In genomic region chr1:165738985-165739384, GRCm38 (mm10) we compare ENCODE assay signal across 17 mouse cellular contexts. TPM values are rescaled to one million over a fixed set of nuclear protein-coding genes. Genes with fewer than 3 reads are reported as not detected.
"Had no signal": no experiment of that assay in that cellular context is flagged by ENCODE, and none has a peak within 500 bp of the region (broad histone marks: within the 10 kb centered on the region; RNA-seq: fewer than 3 reads in every experiment).

No protein-coding gene starts in this region.

- H3K27ac ChIP-seq: midbrain, embryonic 10.5 days; midbrain, embryonic 12.5 days; neural tube, embryonic 13.5 days; neural tube, embryonic 15.5 days had no signal

- H3K4me3 ChIP-seq: midbrain, embryonic 10.5 days; midbrain, embryonic 12.5 days; myocyte; neural tube, embryonic 13.5 days; neural tube, embryonic 15.5 days had no signal

- H3K9me3 ChIP-seq: midbrain, embryonic 10.5 days; midbrain, embryonic 12.5 days; neural tube, embryonic 13.5 days; neural tube, embryonic 15.5 days had no signal

- H3K36me3 ChIP-seq: midbrain, embryonic 10.5 days; midbrain, embryonic 12.5 days; neural tube, embryonic 13.5 days; neural tube, embryonic 15.5 days had no signal

- ATAC-seq: midbrain, embryonic 16.5 days had no signal

- H3K4me2 ChIP-seq: lung, embryonic 14.5 days; midbrain, embryonic 12.5 days; neural tube, embryonic 13.5 days; neural tube, embryonic 15.5 days had no signal

- DNase-seq: lung, embryonic 14.5 days; lung, postnatal 10 days; midbrain, embryonic 14.5 days; retina, postnatal 1 day; right cerebral cortex, adult 18-20 months; right cerebral cortex, postnatal 25 days; right cerebral cortex, postnatal 4 days; spleen, adult 18-20 months; thymus, adult 18-20 months; thymus, postnatal 14 days; thymus, postnatal 36 days had no signal

- H3K4me1 ChIP-seq: neural tube, embryonic 13.5 days had no signal

- H3K27me3 ChIP-seq: neural tube, embryonic 13.5 days; neural tube, embryonic 15.5 days had no signal

- H3K9ac ChIP-seq: lung, embryonic 14.5 days; midbrain, embryonic 12.5 days; neural tube, embryonic 13.5 days; neural tube, embryonic 15.5 days had no signal

RNA-seq across cellular contexts. Expression of gene Cd247, which starts 49.5 kb away (rescaled TPM):
- polyA plus RNA-seq: myocyte had no signal
